Mouse (Mus musculus): Measurements from ENCODE around the gene Sec31a.

- TF ChIP-seq GATA1 (IDR thresholded peaks at IDR 0.05; ENCODE audit: borderline replicate concordance, low read length) (no peak), CTCF (IDR thresholded peaks at IDR 0.05; ENCODE audit: low read depth, low read length) (no peak), TAL1 (conservative IDR thresholded peaks at IDR 0.05; ENCODE audit: low read depth, low read length) (no peak), POLR2AphosphoS5 (IDR thresholded peaks at IDR 0.05; ENCODE audit: insufficient replicate concordance, low read depth, low read length) (no peak)
Observed at GRCm38 (mm10) chr5:100378981-100379380, 37.1 kb downstream of the Sec31a start.
